Mouse (Mus musculus) ES-Bruce4 (cell line): ENCODE results near the gene Pomt1. TPM values are rescaled to one million over a fixed set of nuclear protein-coding genes. Genes with fewer than 3 reads are reported as not detected.

Source experiments
- H3K27ac ChIP-seq: 2 replicates; pipeline ENCODE4 v1.5.1; 2012; ENCODE audit warnings: low read length, inconsistent platforms; ENCODE audit not compliant: insufficient read depth
- H3K27me3 ChIP-seq: 2 replicates; pipeline ENCODE4 v1.6.1; 2012; ENCODE audit warnings: mild to moderate bottlenecking, low read length, inconsistent platforms; ENCODE audit not compliant: control insufficient read depth, poor library complexity, insufficient read depth, severe bottlenecking
- H3K36me3 ChIP-seq: 2 replicates; pipeline ENCODE4 v1.6.1; 2012; ENCODE audit warnings: inconsistent platforms, mild to moderate bottlenecking, low read length, moderate library complexity; ENCODE audit not compliant: control insufficient read depth, poor library complexity, insufficient read depth, severe bottlenecking
- H3K4me1 ChIP-seq: one replicate; pipeline ENCODE4 v1.8.1; 2011; ENCODE audit warnings: low read length; ENCODE audit not compliant: control insufficient read depth, insufficient read depth
- H3K4me3 ChIP-seq: 2 replicates; pipeline ENCODE4 v1.5.1; 2011; ENCODE audit warnings: low read depth, mild to moderate bottlenecking, low read length
- H3K9ac ChIP-seq: 2 replicates; pipeline ENCODE4 v1.6.1; 2012; ENCODE audit warnings: low read depth, mild to moderate bottlenecking, inconsistent platforms; ENCODE audit not compliant: poor library complexity, severe bottlenecking
- H3K9me3 ChIP-seq: replicated peaks from 2 replicates; pipeline ENCODE4 v1.6.1; 2012; ENCODE audit warnings: mild to moderate bottlenecking, low read length, inconsistent platforms; ENCODE audit not compliant: control insufficient read depth, poor library complexity, insufficient read depth, severe bottlenecking
- CTCF ChIP-seq: IDR thresholded peaks from one replicate; pipeline ENCODE4 v1.8.1; 2011; ENCODE audit warnings: low read depth, low read length
- EP300 ChIP-seq: IDR thresholded peaks from 2 replicates; pipeline ENCODE4 v1.6.1; 2011; ENCODE audit warnings: low read depth, low read length; ENCODE audit not compliant: insufficient read depth
- POLR2A ChIP-seq: IDR thresholded peaks from one replicate; pipeline ENCODE4 v1.8.1; 2011; ENCODE audit warnings: low read length; ENCODE audit not compliant: insufficient read depth
- polyA plus RNA-seq: library from polyadenylated mRNA; stranded (reverse); fragments of >200 nt; gene quantifications from 2 replicates; pipeline ENCODE4 v1.2.4, GENCODE M21; 2011; ENCODE audit warnings: low read depth; ENCODE audit not compliant: missing spikeins, insufficient read depth, insufficient read length

Pomt1 gene
- 30.6 and 39.5 TPM in 2 replicates for polyA plus RNA-seq

- Histone ChIP-seq H3K4me3 (peak within 1 kb of the TSS; percentile 93), H3K4me1 (no peaks in the 10 kb centered on the region), H3K36me3 (peaks cover 13% of the 10 kb centered on the region), H3K27ac (peak within 1 kb of the TSS; percentile 81), H3K9me3 (no peaks in the 10 kb centered on the region), H3K9ac (peak within 1 kb of the TSS; percentile 83), H3K27me3 (no peaks in the 10 kb centered on the region)
- TF ChIP-seq POLR2A (no peak), EP300 (0 out of 2 replicates have a peak, but pooled peaks have one; percentile 32)
Observed at GRCm38 (mm10) chr2:32235886-32236759, at the start of gene Pomt1. TSS of gene Pomt1 (plus strand) at chr2:32236590.

- Histone ChIP-seq H3K4me1 (peaks cover 2% of the 10 kb centered on the region), H3K9ac (no peak overlapping the region), H3K4me3 (no peak overlapping the region), H3K9me3 (no peaks in the 10 kb centered on the region), H3K36me3 (peaks cover 22% of the 10 kb centered on the region), H3K27ac (no peak overlapping the region), H3K27me3 (no peaks in the 10 kb centered on the region)
- no peak for TF ChIP-seq EP300
- no peak for TF ChIP-seq CTCF
- no peak for TF ChIP-seq POLR2A
Observed at GRCm38 (mm10) chr2:32187019-32187551, 49.3 kb upstream of the Pomt1 start.

GRCm38 (mm10) chr2:32187649-32188048, 48.7 kb upstream of the Pomt1 start:
- Histone ChIP-seq H3K4me3 (no peak overlapping the region), H3K9me3 (no peaks in the 10 kb centered on the region), H3K4me1 (no peaks in the 10 kb centered on the region), H3K27ac (no peak overlapping the region), H3K27me3 (no peaks in the 10 kb centered on the region), H3K36me3 (peaks cover 28% of the 10 kb centered on the region), H3K9ac (no peak overlapping the region)
- TF ChIP-seq CTCF (no peak), EP300 (no peak), POLR2A (no peak)

- Histone ChIP-seq H3K9ac (no peak overlapping the region), H3K27me3 (no peaks in the 10 kb centered on the region), H3K4me1 (no peaks in the 10 kb centered on the region), H3K27ac (no peak overlapping the region), H3K36me3 (peaks cover 33% of the 10 kb centered on the region), H3K9me3 (no peaks in the 10 kb centered on the region), H3K4me3 (no peak overlapping the region)
- TF ChIP-seq EP300 (no peak), CTCF (no peak), POLR2A (no peak)
Observed at GRCm38 (mm10) chr2:32189060-32189681, 47.2 kb upstream of the Pomt1 start.

- Histone ChIP-seq H3K9me3 (no peaks in the 10 kb centered on the region), H3K4me3 (no peak overlapping the region), H3K27ac (no peak overlapping the region), H3K9ac (no peak overlapping the region), H3K27me3 (no peaks in the 10 kb centered on the region), H3K4me1 (peaks cover 3% of the 10 kb centered on the region), H3K36me3 (peaks cover 43% of the 10 kb centered on the region)
- TF ChIP-seq EP300 (no peak), CTCF (no peak), POLR2A (no peak)
Observed at GRCm38 (mm10) chr2:32190620-32191019, 45.8 kb upstream of the Pomt1 start.
